Mouse (Mus musculus) heart, embryonic 11.5 days (tissue): ENCODE measurements around the gene Erp27. TPM values are rescaled to one million over a fixed set of nuclear protein-coding genes. Genes with fewer than 3 reads are reported as not detected.

ENCODE experiments used
- ATAC-seq: fragments of 200-750 bp; cut with Nextera tagmentation; replicated peaks from 2 replicates; pipeline ENCODE4 v1.8.0; 2017; ENCODE audit warnings: moderate library complexity; ENCODE audit not compliant: insufficient number of reproducible peaks, low FRiP score, low TSS enrichment
- H3K27ac ChIP-seq: fragments of 300-500 bp; sonication (generic); 2 replicates; pipeline ENCODE4 v1.5.1; 2014; ENCODE audit warnings: mild to moderate bottlenecking, low read depth, low read length
- H3K27me3 ChIP-seq: fragments of 300-500 bp; sonication (generic); 2 replicates; pipeline ENCODE4 v1.6.1; 2014; ENCODE audit warnings: mild to moderate bottlenecking, low read length, mixed read lengths; ENCODE audit not compliant: control insufficient read depth, insufficient read depth
- H3K36me3 ChIP-seq: fragments of 300-500 bp; sonication (generic); 2 replicates; pipeline ENCODE4 v1.6.1; 2014; ENCODE audit warnings: mild to moderate bottlenecking, low read length, moderate library complexity, mixed read lengths; ENCODE audit not compliant: control insufficient read depth, insufficient read depth
- H3K4me1 ChIP-seq: fragments of 300-500 bp; sonication (generic); 2 replicates; pipeline ENCODE4 v1.6.1; 2014; ENCODE audit warnings: low read length; ENCODE audit not compliant: control insufficient read depth, insufficient read depth
- H3K4me2 ChIP-seq: fragments of 300-500 bp; sonication (generic); 2 replicates; pipeline ENCODE4 v1.6.1; 2014; ENCODE audit warnings: mild to moderate bottlenecking, moderate library complexity
- H3K4me3 ChIP-seq: fragments of 300-500 bp; sonication (generic); 2 replicates; pipeline ENCODE4 v1.5.1; 2014; ENCODE audit warnings: low read depth, low read length
- H3K9ac ChIP-seq: fragments of 300-500 bp; sonication (generic); 2 replicates; pipeline ENCODE4 v1.6.1; 2014; ENCODE audit warnings: mild to moderate bottlenecking, low read depth, low read length, moderate library complexity
- H3K9me3 ChIP-seq: fragments of 300-500 bp; sonication (generic); replicated peaks from 2 replicates; pipeline ENCODE4 v1.6.1; 2016; ENCODE audit warnings: low read length; ENCODE audit not compliant: control insufficient read depth
- WGBS: fragments of 180-500 bp; shearing (Covaris S2); extraction: QIAGEN DNeasy Blood & Tissue Kit; methylation state at CpG from one replicate; pipeline ENCODE4 v1.1.7; 2014; ENCODE audit not compliant: insufficient replicate concordance; 5-methylcytosine and 5-hydroxymethylcytosine counted together
- polyA plus RNA-seq: library from polyadenylated mRNA; unstranded; fragments of >200 nt; fragmentation: Nextera tagmentation; extraction: Ambion mirVana; gene quantifications from 2 replicates; pipeline ENCODE4 v1.2.1, GENCODE M21; 2014

Erp27 gene
- polyA plus RNA-seq, 1 experiment from 2014 or later, result 1.3 TPM

GRCm38 (mm10) chr6:136935233-136935632 is 13.3 kb upstream of the Erp27 start:
- WGBS, result 57% methylated on average over 3 of the region's 3 CpGs
- Histone ChIP-seq H3K9ac (no peak overlapping the region), H3K4me1 (peaks cover 17% of the 10 kb centered on the region), H3K27me3 (no peaks in the 10 kb centered on the region), H3K36me3 (no peaks in the 10 kb centered on the region), H3K4me3 (no peak overlapping the region), H3K4me2 (no peak overlapping the region), H3K9me3 (no peaks in the 10 kb centered on the region), H3K27ac (no peak overlapping the region)
- ATAC-seq, result no peak

- Histone ChIP-seq H3K4me1 (peaks cover 16% of the 10 kb centered on the region), H3K4me2 (no peak overlapping the region), H3K4me3 (no peak overlapping the region), H3K9me3 (no peaks in the 10 kb centered on the region), H3K36me3 (no peaks in the 10 kb centered on the region), H3K9ac (no peak overlapping the region), H3K27ac (no peak overlapping the region), H3K27me3 (no peaks in the 10 kb centered on the region)
- no peak for ATAC-seq
- WGBS, result 73% methylated on average over 7 of the region's 7 CpGs
Measured at GRCm38 (mm10) chr6:136934068-136934467, 12.1 kb upstream of the Erp27 start.

GRCm38 (mm10) chr6:136931246-136931645 is 9.3 kb upstream of the Erp27 start:
- Histone ChIP-seq H3K9ac (peak overlapping the region; percentile 13; the same call in 1 of the 2 replicates), H3K36me3 (no peaks in the 10 kb centered on the region), H3K4me3 (no peak overlapping the region), H3K27me3 (no peaks in the 10 kb centered on the region), H3K9me3 (no peaks in the 10 kb centered on the region), H3K4me2 (peak overlapping the region; percentile 46), H3K4me1 (peaks cover 10% of the 10 kb centered on the region), H3K27ac (peak overlapping the region; percentile 75)
- no peak for ATAC-seq
- 75% methylated on average over 13 of the region's 13 CpGs for WGBS

GRCm38 (mm10) chr6:136930677-136931076 is 8.7 kb upstream of the Erp27 start:
- peak overlapping the region; percentile 75 for H3K27ac ChIP-seq

GRCm38 (mm10) chr6:136927626-136928025 is 5.6 kb upstream of the Erp27 start:
- Histone ChIP-seq H3K27me3 (no peaks in the 10 kb centered on the region), H3K4me1 (peaks cover 5% of the 10 kb centered on the region), H3K27ac (no peak overlapping the region), H3K4me2 (no peak overlapping the region), H3K9ac (no peak overlapping the region), H3K9me3 (no peaks in the 10 kb centered on the region), H3K4me3 (no peak overlapping the region), H3K36me3 (no peaks in the 10 kb centered on the region)
- ATAC-seq, result no peak
- whole genome bisulfite sequencing, result 89% methylated on average over 1 of the region's 1 CpGs

More at GRCm38 (mm10) chr6:136930677-136931076, 8.7 kb upstream of the Erp27 start:
- H3K27me3 ChIP-seq, result no peaks in the 10 kb centered on the region
- no peaks in the 10 kb centered on the region for H3K9me3 ChIP-seq
- peak overlapping the region; percentile 18; the same call in 1 of the 2 replicates for H3K9ac ChIP-seq
- WGBS, result 8% methylated on average over 12 of the region's 12 CpGs
- peak; percentile 89 for ATAC-seq
- H3K4me2 ChIP-seq, result peak overlapping the region; percentile 46
- H3K4me3 ChIP-seq, result peak overlapping the region; percentile 1
- H3K36me3 ChIP-seq, result no peaks in the 10 kb centered on the region
- H3K4me1 ChIP-seq, result peaks cover 10% of the 10 kb centered on the region

- Histone ChIP-seq H3K27me3 (no peaks in the 10 kb centered on the region), H3K36me3 (no peaks in the 10 kb centered on the region)
Measured at GRCm38 (mm10) chr6:136925049-136925448, 3.1 kb upstream of the Erp27 start.

GRCm38 (mm10) chr6:136923532-136923931 is 1.6 kb upstream of the Erp27 start, which contains the start of gene Pde6h:
Pde6h (plus strand) TSS chr6:136923832.
- H3K27me3 ChIP-seq, result no peaks in the 10 kb centered on the region
- ATAC-seq, result no peak
- H3K9ac ChIP-seq, result no peak within 1 kb of the TSS
- no peak within 1 kb of the TSS for H3K4me2 ChIP-seq
- peaks cover 3% of the 10 kb centered on the region; the same call in 1 of the 2 replicates for H3K4me1 ChIP-seq
- H3K36me3 ChIP-seq, result no peaks in the 10 kb centered on the region
- no peak within 1 kb of the TSS for H3K4me3 ChIP-seq
- H3K9me3 ChIP-seq, result no peaks in the 10 kb centered on the region
- 87% methylated on average over 8 of the region's 8 CpGs for WGBS
- H3K27ac ChIP-seq, result no peak within 1 kb of the TSS

More at GRCm38 (mm10) chr6:136925049-136925448, 3.1 kb upstream of the Erp27 start:
- Histone ChIP-seq H3K9me3 (no peaks in the 10 kb centered on the region), H3K4me2 (no peak overlapping the region), H3K4me1 (peaks cover 3% of the 10 kb centered on the region; the same call in 1 of the 2 replicates), H3K4me3 (no peak overlapping the region), H3K27ac (no peak overlapping the region), H3K9ac (no peak overlapping the region)
- WGBS, result 69% methylated on average over 8 of the region's 8 CpGs
- no peak for ATAC-seq

GRCm38 (mm10) chr6:136922871-136923270 is 891 bp upstream of the Erp27 start:
- WGBS, result 83% methylated on average over 7 of the region's 7 CpGs
- Histone ChIP-seq H3K9me3 (no peaks in the 10 kb centered on the region), H3K4me3 (no peak overlapping the region), H3K36me3 (no peaks in the 10 kb centered on the region), H3K9ac (no peak overlapping the region), H3K4me1 (peaks cover 3% of the 10 kb centered on the region; the same call in 1 of the 2 replicates), H3K27ac (no peak overlapping the region), H3K4me2 (no peak overlapping the region), H3K27me3 (no peaks in the 10 kb centered on the region)
- ATAC-seq, result no peak

- ATAC-seq, result no peak
- no peak overlapping the region for H3K4me2 ChIP-seq
- no peaks in the 10 kb centered on the region for H3K9me3 ChIP-seq
- peaks cover 3% of the 10 kb centered on the region; the same call in 1 of the 2 replicates for H3K4me1 ChIP-seq
- H3K27me3 ChIP-seq, result no peaks in the 10 kb centered on the region
- H3K4me3 ChIP-seq, result no peak overlapping the region
- no peak overlapping the region for H3K27ac ChIP-seq
- WGBS, result 69% methylated on average over 7 of the region's 7 CpGs
- H3K9ac ChIP-seq, result 0 out of 2 replicates have a peak overlapping the region, but pooled peaks have one; percentile 7
- H3K36me3 ChIP-seq, result no peaks in the 10 kb centered on the region
Measured at GRCm38 (mm10) chr6:136921601-136922000, 379 bp downstream of the Erp27 start.
